Mouse (Mus musculus) yolk sac, embryonic 10.5 days (tissue): ENCODE measurements around the gene Cwf19l1.
"Not testable (repeated sequence)": the region's sequence is repeated elsewhere in the genome, so short reads cannot be mapped to it uniquely, and the experiment has no call there.

Source experiments
- DNase-seq: peaks from one replicate; pipeline ENCODE4 v3.0.0-alpha.2; 2017; ENCODE audit warnings: low spot score

Gene Cwf19l1

DNA sequence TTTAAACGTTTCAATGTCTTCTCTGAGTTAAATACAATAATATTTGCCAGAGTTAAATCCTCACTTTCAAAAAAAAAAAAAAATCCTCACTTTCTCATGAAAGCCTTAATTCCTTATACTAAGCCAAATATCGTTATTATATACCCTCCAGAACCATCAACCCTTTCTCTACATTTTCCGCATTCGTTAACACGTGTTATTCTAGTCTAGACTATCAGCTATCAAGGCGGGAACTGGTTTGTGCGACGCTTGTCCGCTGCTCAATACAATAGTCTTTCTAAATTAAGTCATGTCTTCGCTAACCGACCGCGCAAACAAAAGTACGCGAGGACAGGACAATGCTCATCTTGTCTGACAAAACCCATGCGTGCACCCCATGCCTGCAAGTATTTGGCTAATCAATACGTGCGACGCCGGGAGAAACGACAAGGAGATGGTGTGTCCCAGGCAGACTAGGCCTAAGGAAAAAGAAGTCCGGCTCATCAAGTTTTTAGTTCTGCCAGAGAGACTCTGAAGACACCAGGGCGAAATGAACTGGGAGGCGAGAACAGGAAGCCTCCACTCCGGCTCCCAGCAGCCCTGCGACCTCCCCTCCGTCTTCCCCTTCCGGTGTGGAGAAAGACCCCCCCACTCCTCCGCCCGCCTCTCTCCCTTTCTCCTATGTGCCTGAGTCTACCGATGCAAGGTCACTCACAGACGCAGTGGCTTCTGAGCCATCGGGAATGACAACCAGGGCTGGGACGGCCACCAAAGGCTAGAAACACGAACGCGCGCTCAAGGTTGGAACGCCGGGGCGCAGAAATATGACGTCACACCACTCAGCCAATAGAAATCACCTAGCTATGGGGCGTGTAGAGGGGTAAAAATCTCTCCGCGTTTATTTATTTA is at the start of gene Cwf19l1:
Gene Cwf19l1, minus strand, starts transcription at position 805 of the 888 bp plus-strand sequence.
- DNase-seq: peak; percentile 89

DNA sequence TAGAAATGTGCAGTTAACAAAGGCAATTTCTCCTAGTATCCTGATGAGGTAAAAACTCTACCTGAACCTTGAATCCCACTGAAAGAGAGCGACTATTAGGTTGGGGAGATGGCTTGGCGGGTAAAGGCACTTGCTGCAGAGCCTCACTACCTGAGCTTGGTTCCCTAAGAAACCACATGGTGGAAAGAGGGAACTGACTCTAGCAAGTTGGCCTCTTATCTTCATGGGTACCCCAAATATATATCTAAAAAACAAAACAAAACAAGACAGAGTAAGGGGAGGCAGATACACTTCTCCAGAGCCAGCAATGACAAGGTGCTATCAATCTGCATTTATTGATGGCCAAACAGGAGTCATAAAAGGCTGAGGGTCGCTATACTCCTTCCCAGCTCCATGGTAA is 48.3 kb upstream of the Cwf19l1 start:
- DNase-seq: no peak

DNA sequence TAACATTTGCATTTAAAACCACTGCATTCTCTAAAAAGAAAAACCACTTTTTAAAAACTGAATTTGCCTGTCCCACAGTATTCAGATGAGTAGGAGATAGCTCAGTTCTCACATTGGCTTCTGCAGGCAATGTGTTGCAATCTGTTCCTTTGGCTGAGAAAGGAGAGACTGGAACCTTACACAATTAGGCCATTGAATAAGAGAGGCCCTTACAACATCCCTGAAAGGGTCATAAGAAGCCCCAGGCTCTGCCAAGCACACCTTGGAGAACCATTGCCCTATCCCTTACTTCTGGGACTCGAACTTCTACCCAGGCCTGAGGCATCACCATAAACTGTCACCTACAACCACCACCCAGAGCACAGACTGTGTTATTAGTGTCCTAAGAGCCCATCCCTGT is 44.8 kb upstream of the Cwf19l1 start:
- DNase-seq: no peak

DNA sequence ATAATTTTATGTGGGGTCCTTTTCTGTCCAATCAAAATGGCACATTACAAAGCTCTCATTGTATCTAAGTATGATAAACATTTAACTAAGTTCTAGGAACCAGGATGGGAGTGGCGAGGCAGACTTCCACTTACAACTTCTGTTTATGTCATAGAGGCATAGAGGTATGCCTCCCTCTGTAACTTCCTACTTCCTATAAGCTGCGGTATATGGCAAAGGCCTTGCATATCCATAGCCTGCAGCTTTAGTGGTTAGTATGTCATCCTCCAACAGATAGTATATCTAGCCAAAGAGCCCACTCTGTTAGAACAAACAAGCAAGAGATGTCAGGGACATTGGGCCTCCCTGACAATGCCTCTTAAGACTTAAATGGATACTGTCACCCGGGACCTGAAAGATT is 41.1 kb upstream of the Cwf19l1 start:
- no peak for DNase-seq

DNA sequence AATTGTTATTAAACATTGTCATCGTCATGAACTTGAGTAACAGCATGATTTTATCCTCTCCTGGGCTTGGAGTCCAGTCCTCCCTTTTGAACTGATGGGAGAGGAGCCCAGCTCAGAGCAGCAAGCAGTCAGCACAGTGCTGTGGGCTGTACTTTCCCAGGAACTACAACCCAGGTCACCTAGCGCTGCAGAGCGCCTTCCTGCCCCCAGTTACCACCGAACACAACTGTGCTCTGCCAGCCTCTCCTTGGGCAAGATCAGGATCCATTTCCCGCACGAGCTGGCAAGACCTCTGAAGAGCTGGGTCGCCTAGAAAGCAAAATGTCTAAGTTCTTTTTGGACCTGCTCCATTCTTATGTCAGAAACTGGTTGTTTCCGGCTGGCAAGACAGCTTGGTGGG is 39.2 kb upstream of the Cwf19l1 start:
- DNase-seq: no peak

DNA sequence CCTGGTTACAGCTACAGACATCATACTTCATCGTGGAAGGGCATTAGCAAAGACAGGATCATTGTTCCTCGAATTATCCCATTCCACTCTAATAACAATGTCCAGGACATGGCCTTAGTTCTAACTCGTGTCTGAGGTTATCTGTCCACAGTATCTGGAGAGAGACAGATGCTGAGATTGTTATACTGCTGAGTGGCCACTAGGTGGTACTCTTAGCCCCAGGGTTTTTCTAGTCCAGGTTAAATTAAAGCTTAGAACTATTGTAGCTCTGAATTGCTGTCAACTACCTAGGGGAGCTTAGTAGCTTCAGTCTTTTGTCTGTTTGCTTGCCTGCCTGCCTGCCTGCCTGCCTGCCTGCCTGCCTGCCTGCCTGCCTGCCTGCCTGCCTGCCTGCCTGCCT is 25.8 kb upstream of the Cwf19l1 start:
- DNase-seq: no peak

DNA sequence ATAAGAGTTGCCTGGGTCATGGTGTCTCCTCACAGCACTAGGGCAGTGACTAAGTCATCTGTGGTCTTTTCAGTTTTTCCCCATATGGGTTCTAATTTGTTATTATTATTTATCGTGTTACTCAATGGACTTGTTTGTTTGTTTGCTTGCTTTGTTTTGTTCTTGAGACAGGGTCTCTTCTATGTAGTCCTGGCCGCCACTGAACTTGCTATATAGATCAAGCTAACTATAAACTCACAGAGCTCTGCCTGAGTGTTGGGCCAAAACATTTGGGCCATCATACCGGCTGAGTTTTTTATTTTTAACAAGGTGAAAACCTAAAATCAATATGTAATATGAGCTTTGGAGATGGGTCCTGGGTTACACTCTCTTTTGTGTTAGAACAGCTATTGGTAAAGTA is 23.7 kb upstream of the Cwf19l1 start:
- no peak for DNase-seq

DNA sequence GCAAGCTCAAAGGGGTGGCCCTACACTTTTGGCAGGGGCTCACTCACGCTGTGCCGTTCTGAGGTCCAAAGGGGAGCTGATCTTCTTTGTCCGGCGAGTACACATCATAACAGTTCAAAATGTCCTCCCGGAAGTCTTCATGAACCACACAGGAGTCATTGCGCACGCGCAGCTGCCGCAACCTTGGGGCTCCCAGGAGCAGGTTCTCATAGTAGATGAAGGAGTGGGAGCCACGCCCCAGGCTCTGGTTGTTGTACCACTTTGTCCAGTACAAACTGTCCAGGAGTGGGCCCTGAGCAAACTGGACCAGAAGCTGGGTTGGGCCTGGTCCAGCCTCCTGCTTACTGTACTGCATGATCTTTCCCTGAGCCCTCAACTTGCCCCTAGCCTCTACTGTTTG is 21.3 kb upstream of the Cwf19l1 start:
- DNase-seq: no peak

DNA sequence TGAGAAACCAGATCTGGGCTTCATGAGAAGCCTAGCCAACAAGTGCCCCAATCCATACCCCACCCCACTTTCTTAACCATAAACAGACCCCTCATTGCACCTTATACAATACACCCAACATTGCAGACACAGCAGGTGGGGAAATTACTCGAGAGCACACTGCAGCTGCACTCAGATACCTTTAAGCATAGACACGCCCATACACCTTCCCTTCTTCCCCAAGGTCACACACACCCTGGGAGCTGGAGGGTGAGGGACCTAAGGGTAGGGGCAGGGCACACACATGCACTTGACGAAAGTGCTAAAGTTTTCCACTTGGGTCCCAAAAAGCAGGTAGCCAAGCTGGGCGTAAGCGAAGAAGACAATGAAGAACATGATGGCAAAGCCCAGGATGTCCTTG is 18.1 kb upstream of the Cwf19l1 start:
- no peak for DNase-seq

DNA sequence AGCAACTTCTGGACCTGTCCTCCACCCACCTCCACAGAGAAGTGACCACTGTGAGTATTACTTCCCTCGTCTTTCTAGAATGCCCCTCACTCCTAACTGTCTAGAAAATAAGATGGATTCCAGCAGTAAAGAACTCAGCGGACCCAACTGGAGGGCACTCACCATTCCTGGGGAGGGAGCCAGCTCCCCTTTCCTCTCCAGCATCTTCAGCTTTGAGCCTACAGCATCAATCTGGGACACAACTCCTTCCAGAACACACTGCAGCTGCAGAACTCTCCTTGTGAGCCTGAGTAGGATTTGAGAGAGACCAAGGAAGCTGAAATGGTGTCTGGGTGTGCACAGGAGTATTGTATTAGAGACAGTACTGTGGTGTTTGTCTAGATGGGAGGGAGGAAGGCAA is 13.3 kb upstream of the Cwf19l1 start:
- DNase-seq: no peak

DNA sequence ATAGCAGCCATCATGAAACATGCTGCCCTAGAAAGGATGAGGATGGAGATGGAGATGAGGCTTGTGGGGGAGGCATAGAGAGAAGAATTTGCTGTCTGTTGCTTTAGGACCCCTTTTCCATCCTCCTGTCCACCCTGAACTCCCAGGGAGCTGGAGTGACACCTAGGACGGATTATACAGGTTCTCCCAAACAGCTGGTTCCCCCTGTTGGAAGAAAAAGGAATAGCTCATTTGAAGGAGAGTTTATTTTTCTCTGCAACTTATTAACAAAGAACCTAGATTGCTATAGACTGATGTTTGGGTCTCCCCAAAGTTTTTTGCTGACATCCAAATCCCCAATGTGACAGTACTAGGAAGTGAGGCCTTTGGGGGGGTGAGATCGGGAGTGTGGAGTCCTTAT is 12.7 kb upstream of the Cwf19l1 start:
- DNase-seq: no peak

DNA sequence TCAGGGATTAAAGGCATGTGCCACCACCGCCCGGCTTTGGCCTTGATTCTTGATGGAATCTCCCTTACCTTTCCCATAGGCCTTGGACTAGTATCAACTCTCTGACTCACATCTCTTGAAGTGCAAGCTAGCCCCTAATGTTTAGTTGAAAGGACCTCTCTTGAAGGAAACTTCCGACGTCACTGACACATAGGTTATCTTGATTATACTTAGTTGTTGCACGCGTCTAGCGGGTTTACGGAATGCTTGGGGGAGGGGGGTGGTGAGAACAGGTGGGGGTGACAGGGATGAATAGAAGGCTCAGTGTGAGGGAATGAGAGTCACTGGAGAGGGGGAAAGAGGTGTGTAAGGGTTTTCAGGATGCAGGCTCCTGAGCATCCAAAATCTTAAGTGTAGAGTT is 11.3 kb upstream of the Cwf19l1 start:
- DNase-seq: no peak

DNA sequence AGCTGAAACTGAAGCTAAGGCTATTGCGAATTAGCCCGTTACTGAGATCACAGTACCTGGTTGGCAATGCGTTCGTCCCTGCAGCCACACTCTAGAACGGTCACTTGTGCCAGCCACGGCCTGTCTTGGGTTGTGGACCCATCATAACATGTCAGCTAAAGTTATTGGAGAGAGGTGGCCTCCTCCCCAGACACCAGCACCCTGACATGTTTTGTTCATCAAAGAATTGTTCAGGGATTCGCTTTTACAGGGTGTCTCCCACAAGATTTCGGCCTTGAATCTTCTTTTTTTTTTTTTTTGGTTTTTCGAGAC is 10.8 kb upstream of the Cwf19l1 start:
- DNase-seq: no peak

DNA sequence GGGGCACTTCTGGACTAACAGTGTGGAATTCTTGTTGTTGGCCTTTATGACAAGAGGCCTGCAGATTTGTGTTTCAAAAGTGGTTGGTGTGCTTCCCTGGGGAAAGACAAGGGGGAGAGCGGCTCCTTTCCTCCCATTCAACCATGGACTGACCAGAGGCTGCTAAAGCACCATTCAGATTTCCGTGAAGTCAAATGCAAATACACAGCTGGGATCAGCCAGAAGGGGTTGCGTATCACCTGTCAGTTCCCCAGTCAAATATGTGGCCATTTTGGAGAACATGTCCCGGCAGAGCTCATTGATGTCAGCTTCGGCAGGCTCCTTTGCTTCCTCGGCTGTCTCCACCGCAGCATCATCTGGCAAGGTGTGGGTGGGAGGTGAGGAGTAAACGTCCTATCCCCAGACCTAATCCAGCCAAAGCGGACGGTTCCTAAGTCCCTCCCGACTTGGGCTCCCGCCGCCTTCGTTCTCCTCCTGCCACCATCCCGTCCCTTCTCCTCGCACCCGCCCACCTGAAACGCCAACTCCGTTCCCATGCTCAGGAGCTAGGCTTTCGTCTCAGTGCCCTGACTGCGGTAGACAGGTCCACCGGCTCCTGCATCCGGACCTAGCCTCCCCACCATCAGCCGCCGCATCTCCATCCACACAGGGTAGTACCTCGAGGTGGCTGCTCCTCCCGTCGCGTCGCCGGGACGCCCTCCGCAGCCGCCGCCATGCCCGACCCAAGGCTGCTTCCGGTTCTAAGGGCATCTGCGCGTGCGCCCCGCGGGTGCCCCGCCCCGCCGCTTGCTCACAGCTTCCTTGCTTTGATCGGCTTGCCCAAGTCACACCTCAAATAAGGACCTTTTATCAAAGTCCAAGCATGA is 10.3 kb upstream of the Cwf19l1 start, which contains the start of gene Bloc1s2:
Gene Bloc1s2, minus strand, starts transcription at position 745 of the 866 bp plus-strand sequence.
- peak; percentile 80 for DNase-seq

DNA sequence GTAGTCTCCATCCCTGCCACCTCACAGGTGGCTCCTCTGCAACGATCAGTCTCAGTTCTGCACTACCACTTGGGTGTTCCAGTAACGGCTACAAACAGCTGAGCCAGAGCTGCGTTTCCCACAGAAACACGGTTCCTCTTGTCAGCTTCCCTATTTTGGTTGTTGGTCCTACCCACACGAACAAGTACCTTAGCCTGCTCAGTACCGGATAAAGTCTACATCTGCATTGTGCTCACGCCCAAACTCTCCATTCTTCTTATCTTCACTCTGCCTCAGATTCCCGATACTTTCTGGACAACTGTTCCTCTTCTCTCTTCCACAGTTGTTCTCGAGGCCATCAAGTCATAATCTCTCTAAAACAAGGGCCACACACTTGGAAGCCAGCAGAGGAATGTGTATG is 8.7 kb upstream of the Cwf19l1 start:
- DNase-seq: no peak

DNA sequence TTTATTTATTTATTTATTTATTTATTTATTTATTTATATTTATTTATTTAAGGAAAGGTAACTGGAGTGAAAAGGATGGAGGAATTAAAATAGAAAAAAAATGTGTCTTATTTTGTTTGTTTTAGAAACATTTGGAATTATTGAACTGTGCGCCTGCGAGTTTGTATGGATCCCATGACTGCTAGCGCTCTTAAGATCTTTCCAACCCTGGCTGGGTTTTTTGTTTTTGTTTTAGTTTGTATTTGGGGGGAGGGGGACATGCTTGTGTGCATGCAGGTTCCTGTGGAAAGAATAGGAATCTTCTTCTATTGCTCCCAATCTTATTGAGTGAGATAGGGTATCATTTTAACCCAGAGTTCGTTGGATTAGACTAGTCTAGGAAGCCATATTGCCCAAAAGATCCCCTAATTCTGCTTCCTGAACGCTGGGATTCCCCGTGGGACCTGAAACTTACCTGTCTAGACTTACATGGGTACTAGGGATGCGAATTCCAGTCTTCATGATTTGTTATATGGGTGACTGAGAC is 347 bp upstream of the Cwf19l1 start:
- peak; percentile 5 for DNase-seq

DNA sequence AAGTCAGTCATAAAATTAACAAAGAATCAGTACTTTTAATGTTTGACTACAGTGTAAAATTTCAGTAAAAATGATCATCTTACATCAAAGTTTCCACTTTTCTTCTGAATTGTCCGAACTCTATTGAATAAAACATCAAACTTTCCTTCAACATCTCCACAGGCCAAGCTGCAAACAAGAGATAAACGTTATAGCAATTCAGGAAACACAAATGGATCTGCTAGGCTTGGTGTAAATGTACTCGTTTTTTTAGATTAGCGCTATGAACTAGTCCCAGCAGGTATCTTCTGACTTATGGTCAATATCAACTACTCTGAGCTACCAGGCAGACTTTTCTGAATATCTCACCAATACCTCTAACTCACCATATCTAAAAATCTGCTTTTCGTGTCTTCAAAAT is 2.8 kb downstream of the Cwf19l1 start:
- no peak for DNase-seq

DNA sequence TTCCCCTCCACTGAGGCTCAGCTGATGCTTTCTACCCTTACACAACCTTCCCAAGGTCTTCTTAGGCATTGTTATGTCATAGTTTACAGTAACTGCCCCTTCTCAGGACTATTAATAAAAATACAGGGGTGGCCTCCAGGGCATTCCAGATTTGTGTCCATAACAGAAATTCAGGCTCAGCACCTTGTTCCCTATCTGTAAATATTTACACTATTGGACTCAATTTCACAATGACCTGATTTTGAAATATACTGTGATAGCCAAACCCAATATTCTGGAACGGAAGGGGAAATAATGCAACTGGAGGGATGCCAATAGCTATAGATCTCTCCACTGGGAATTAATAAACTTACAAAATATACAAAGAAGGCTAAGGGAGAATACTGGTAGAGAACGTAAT is 7.1 kb downstream of the Cwf19l1 start:
- DNase-seq: no peak

DNA sequence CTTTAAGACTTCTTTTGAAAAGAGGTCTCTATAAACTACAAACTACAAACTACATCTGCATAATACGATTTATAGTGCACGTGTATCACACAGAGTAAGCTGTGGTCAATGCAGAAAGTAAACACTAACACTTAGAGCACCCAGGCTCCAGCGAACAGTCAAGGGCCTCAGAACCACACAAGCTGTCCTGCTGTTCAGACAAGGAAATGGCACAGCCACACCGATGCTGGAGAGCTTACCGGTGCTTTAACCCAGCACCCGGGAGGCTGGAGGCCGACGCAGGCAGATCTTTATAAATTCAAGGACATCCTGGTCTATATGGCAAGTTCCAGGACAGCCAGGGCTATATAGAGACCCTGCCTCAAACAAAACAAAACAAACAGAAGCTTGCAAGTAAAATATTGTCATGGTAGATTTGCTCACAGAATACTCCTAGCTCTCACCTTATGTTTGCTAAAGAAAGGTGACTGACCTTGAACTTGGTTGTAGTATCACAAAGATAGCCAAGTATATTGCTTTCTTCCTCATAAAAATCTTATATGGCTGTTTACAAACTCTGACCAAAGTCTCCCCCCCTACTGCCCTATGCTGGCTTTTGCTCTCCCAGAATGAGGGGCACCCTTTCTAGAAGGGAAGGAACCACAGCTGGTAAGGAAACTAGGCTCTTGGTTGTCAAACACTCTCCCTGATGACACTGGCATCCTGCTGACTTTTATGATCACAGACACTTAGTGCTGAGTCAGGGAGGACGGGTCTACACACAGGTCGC is 7.8 kb downstream of the Cwf19l1 start:
- no peak for DNase-seq

DNA sequence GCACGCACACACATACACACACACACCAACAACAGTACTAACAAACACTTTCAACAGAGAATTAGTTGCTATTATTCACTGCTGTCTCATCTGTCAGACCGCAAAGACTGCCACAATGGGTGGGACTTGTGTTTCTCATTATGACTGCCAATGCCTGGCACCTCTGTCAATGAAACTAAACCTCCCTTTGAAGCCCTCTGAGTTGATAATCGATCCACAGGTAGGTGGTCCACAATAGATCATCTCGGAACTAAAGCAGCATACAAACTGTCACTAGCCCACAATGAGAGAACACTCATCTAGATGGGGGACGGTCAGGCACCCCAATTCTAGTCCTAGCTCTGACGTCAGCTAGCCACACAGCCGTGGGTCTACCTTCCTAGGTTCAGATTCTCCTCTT is 14.5 kb downstream of the Cwf19l1 start:
- no peak for DNase-seq

DNA sequence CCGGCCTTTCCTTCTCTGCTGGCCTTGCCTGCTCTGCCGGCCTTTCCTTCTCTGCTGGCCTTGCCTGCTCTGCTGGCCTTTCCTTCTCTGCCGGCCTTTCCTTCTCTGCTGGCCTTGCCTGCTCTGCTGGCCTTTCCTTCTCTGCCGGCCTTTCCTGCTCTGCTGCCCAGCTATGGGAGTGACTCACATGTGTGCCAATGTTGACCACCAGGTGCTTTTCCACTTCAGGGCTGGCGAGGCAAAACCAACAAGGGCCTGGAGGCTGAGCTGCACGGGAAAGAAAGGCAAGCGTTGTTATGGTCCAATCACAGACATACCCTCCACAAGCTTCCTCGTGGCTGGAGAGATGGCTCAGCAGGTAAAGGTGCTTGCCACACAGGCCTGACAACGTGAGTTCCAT is 15.0 kb downstream of the Cwf19l1 start:
- DNase-seq: not testable (repeated sequence)

DNA sequence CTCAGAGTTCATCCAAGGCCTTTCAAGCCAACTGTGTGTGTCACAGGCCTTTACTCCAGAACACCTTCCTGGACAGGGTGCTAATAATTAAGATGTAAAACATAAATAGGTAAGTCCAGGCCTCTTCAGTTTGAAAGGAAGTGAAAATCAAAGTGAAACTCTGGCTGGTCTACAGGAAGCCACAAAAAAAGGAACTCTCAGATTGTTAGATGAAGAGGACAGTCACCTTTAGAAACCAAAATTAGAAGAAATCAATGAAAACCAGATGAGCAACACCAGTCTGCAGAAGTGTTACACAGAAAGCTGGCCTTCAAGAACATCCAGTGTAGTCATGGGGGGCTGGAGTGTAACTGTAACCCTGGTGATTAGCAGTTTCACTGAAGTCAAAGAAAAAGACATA is 17.9 kb downstream of the Cwf19l1 start:
- no peak for DNase-seq
